Mouse (Mus musculus) gastrocnemius, postnatal 25 days (tissue): ENCODE measurements around the gene Slc17a9. TPM values are rescaled to one million over a fixed set of nuclear protein-coding genes. Genes with fewer than 3 reads are reported as not detected.

Experiments
- DNase-seq: peaks from one replicate; pipeline ENCODE4 v3.0.0; 2022
- long read RNA-seq, 2 experiments: library from polyadenylated mRNA; stranded (forward); transcript quantifications; one replicate each; pipeline ENCODE4 v2.0.0; 2021
- total RNA-seq, 2 experiments: library from RNA; stranded (reverse); gene quantifications; 1 replicate in 1 of 2; 2 replicates in 1 of 2; pipeline ENCODE4 v1.2.3; 2021

Slc17a9 gene
- total RNA-seq, result under 1 TPM; 0.20 to 0.48 TPM
- long read RNA-seq, experiment 1, result 0 reads
- long read RNA-seq, experiment 2, result 0 reads

DNA sequence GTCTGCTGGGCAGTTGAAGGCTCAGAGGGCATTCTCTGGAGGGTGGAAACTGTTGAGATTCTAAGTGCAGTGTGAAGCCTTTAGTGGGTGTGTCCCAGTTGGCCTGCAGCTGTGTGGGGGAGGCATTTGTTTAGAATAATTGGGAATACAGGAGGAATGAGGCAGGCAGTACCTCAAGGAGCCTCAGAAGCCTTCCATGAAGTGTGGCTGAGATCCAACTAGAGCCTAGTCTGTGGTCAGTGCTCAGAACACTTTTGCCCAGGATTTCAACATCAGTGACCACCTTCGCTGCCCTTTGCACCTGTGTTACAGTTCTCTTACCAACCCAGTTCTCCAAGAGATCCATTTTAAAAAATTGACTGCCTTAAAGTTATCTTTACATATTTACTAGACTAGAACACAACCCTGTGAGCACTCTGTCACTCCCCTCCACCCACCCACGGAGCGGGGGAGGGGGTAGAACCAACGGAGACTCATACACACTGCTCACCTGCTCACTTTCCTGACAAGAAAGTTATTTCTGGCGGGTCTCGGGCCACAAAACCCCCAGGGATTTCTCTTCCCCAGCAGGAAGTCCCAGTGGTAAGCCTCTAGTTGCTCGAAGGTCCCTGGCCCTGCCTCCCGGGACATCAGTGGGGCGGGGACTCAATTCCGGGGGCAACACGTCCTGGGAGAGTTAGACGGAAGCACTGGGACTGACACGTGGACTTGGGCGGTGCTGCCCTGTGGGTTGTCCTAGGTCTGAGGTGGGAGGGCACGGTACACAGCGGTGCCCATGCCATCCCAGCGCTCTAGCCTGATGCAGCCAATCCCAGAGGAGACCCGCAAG is at the start of gene Slc17a9:
TSS of gene Slc17a9 (plus strand) at position 679 of the 829 bp plus-strand sequence.
- DNase-seq, result peak; percentile 51

GRCm38 (mm10) chr2:180676706-180677105 is 48.4 kb upstream of the Slc17a9 start:
- no peak for DNase-seq

GRCm38 (mm10) chr2:180678609-180679140 is 46.4 kb upstream of the Slc17a9 start:
- DNase-seq, result peak; percentile 45

- DNase-seq, result no peak
Observed at GRCm38 (mm10) chr2:180681225-180681624, 43.8 kb upstream of the Slc17a9 start.

DNA sequence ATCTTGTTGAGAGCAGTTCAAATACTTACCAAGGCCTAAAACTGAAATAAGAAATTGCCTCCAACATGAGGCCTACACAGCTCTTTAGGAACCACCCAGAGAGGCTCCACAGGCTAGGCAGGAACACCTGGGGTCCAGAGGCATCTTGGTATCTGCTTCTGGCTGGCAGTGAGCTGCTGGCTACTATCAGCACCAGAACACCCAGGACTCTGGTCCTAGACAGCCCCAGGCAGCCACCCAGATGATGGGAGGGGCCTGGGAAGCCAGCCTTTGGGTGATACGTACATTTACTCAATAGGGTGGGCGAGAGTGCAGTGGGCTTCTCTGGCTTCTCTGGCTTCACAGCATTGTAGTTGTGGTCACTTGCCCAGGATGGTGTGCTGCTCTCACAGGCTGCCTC is 41.5 kb upstream of the Slc17a9 start:
- DNase-seq, result no peak

GRCm38 (mm10) chr2:180684031-180684430 is 41.0 kb upstream of the Slc17a9 start:
- DNase-seq, result no peak

- no peak for DNase-seq
Observed at GRCm38 (mm10) chr2:180689841-180690240, 35.2 kb upstream of the Slc17a9 start.

DNA sequence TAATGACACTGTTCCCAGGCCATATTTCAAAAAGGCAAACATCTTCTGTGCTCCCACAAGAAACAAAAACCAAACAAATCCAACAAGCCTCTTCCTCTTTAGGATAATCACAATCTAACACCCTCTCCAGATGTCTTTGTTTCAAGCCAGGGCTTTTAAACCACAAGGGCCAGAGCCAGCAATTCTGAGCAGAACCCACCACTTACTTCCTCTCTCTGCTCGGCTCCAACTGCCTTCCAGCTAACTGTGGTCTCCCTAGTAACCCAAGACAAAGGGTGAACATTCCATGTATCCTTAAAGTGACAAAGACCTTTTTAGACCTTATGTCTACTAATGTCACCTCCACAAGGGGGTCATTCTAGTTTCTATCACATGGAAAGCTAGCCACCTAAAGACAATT is 32.4 kb upstream of the Slc17a9 start:
- DNase-seq, result peak; percentile 46

DNA sequence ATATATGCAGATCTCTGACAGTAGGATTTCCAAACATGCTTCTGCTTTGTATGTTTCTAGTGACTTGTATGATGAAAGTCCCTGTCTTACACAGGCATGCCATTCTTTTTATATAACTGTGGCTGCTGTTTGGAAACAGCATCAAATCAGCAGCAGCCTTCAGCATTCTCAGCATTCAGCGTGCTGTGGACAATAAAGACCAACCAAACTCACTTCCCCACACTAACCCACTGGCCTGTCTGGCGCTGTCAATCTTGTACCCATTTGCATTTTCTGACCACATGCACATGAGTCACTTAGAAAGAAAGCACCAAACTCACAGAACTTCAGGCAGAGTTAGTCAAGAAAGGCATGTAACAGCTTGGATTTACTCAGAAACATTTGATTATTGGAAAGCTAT is 29.9 kb upstream of the Slc17a9 start:
- no peak for DNase-seq

GRCm38 (mm10) chr2:180700457-180700856 is 24.6 kb upstream of the Slc17a9 start:
- DNase-seq, result no peak

- no peak for DNase-seq
Observed at GRCm38 (mm10) chr2:180701053-180701766, 23.9 kb upstream of the Slc17a9 start.

DNA sequence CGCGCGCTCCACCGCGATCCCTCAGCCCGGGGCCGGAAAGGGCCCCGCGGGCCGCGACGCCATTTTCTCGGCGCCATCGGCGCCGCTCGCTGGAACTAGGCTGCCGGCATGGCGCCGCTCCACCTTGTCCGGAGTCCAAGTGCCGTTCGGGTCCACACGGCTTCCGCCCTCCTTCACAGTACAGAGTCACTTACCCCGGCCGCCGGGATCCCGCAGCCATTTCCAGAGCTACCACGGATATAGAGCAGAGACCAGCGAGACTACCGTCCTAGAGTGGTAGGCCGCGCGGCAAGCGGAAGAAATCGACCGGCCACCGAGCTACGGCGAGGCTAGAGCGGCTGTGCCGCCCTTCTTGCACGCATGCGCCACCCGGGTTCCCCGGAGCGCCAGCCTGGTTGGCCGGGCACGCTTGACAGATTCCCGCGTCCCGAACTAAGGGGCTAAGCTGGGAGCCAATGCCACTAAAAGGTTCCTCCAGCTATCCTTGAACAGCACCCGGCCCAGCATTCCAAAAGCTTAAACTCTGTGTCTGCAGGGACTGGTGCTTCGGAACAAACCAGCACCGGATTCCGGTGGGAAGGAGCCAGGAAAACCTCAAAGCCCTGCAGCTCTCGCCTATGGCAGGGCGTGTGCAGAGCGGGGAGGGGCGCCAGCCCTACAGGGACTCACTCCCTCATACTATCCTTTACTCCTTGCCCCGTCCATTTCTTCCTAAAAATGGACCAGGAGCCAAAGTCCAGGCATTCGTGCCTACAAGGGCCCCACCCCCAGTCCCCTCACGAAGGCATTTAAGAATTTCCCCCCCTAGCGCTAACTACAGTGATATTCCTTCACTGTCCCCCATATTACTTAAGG is 23.1 kb upstream of the Slc17a9 start:
- peak; percentile 92 for DNase-seq

GRCm38 (mm10) chr2:180702701-180703149 is 22.3 kb upstream of the Slc17a9 start:
- DNase-seq, result no peak

- DNase-seq, result no peak
Observed at GRCm38 (mm10) chr2:180703175-180703574, 21.9 kb upstream of the Slc17a9 start.

DNA sequence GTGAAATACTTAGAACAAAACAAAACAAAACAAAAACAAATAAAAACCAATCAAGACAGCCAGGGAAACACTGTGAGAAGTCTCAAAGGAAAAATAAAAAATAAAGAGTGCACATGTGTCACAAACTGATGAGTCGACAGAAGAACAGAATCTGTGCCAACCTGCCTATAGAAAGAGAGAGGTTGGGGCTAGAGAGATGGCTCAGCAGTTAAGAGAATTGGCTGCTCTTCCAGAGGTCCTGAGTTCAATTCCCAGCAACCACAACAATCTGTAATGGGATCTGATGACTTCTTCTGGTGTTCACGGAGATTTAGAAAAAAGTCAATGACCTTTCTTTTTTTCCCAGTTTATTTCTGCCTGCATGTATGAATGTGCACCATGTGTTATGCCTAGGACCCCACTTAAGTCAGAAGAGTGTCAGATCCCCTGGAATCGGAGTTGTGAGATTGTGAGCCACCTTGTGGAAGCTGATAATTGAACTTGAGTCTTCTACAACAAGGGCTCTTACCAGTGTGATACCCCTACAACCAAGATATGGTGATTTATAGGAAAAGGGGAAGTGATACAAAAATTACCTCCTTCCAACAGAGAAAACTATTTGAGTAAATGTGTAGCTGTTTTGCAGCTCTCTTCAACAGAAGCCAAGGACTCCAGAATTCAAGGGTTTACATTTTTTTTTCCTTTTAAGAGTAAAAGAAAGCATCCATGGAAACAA is 21.3 kb upstream of the Slc17a9 start:
- no peak for DNase-seq

DNA sequence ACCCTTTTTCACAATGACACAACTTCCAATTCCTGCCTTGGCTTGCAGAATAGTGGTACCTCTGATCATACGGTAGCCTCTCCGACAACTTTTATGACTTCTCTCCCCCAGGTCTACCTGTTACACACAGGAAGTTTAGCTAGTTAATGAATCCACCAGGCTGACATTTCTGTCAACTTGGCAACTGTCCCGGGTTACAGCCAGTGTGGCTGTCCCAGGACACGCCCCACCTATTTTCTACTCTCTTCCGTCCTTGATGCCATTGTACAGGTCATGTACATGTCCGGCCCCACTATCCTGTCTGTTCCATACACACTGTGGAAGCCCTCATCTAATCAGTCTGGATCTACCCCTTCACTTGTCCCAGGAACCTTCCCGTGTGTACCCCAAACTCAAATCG is 20.5 kb upstream of the Slc17a9 start:
- peak; percentile 34 for DNase-seq

DNA sequence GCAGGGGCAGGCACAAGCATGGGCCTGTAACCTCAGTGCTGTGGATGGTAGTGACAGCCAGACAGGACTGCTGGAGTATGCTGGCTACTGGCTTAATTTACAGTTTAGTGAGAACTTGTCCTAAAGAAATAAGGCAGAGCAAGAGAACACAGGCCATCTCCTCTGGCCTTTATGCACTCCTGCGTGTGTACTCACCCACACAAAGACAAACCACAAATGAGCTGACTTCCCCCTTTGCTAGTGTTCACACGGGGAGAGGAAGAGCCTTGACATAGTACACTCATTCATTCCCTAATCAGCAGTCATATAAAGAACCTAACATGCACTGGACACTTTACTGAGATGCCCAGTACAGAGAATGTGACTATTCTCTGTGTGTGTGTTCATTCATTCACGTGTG is 20.0 kb upstream of the Slc17a9 start:
- DNase-seq, result no peak

DNA sequence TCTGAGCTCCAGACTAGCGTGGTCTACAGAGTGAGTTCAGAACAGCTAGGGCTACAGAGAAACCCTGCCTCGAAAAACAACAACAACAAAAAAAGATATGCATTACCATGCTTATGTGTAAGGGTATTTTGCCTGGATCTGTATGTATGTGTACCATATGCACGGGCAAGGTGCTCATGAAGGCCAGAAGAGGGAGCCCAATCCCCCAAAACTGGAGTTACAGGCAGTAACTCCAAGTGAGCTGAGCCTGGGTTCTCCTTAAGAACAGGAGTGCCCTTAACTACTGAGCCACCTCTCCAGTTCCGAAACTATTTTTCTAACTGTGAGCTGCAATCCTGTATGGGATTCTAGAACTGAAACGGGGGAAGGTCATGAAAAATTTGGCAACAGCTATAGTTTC is 19.1 kb upstream of the Slc17a9 start:
- no peak for DNase-seq

GRCm38 (mm10) chr2:180709023-180709922 is 15.8 kb upstream of the Slc17a9 start:
- no peak for DNase-seq

DNA sequence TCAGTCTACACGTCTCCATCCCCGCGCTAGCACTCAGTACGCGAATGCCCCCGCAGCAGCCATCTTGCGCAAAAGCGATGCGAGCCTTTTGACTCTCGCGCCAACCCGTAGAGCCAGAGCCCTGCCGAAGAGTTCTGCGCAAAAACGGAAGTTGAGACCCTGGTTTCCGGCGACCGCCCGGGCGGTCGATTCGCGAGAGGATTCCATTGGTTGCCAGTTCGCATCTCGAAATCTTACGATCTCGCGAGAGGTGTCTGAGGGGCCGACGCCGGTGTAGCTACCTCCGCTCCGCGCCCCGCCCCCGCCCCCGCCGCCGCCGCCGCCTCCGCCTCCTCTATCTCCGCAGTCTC is 15.2 kb upstream of the Slc17a9 start, which contains the start of the genes Dido1 and Gid8:
TSS of gene Dido1 (minus strand) at position 77 of the 350 bp plus-strand sequence.
TSS of gene Gid8 (plus strand) at position 195 of the 350 bp plus-strand sequence.
- DNase-seq, result peak; percentile 97
